Mouse (Mus musculus): Measurements from ENCODE around the gene Gm7030.
"Not testable (repeated sequence)": the region's sequence is repeated elsewhere in the genome, so short reads cannot be mapped to it uniquely, and the experiment has no call there.

Gene Gm7030

GRCm38 (mm10) chr17:36128968-36129817, at the start of gene Gm7030:
Gm7030 (minus strand) TSS chr17:36129425.
- DNase-seq: not testable (repeated sequence)

- DNase-seq: not testable (repeated sequence)
Measured at GRCm38 (mm10) chr17:36178938-36179337, 49.7 kb upstream of the Gm7030 start.

- DNase-seq: not testable (repeated sequence)
Measured at GRCm38 (mm10) chr17:36176132-36176531, 46.9 kb upstream of the Gm7030 start.

- DNase-seq: no peak
Measured at GRCm38 (mm10) chr17:36170287-36170814, 41.1 kb upstream of the Gm7030 start.

GRCm38 (mm10) chr17:36169753-36170152, 40.5 kb upstream of the Gm7030 start:
- DNase-seq: no peak

- DNase-seq: not testable (repeated sequence)
Measured at GRCm38 (mm10) chr17:36169094-36169493, 39.9 kb upstream of the Gm7030 start.

- DNase-seq: no peak
Measured at GRCm38 (mm10) chr17:36168039-36168652, 38.9 kb upstream of the Gm7030 start, which contains the start of gene Gm8909. Gm8909 (minus strand) TSS chr17:36168537.

GRCm38 (mm10) chr17:36167306-36168038, 38.2 kb upstream of the Gm7030 start:
- no peak for DNase-seq

- DNase-seq: not testable (repeated sequence)
Measured at GRCm38 (mm10) chr17:36166901-36167300, 37.7 kb upstream of the Gm7030 start.

GRCm38 (mm10) chr17:36161129-36162051, 32.2 kb upstream of the Gm7030 start:
- no peak for DNase-seq

- DNase-seq: not testable (repeated sequence)
Measured at GRCm38 (mm10) chr17:36158264-36158663, 29.0 kb upstream of the Gm7030 start.

GRCm38 (mm10) chr17:36157782-36158181, 28.6 kb upstream of the Gm7030 start:
- not testable (repeated sequence) for DNase-seq

- DNase-seq: no peak
Measured at GRCm38 (mm10) chr17:36154271-36155149, 25.3 kb upstream of the Gm7030 start.

- not testable (repeated sequence) for DNase-seq
Measured at GRCm38 (mm10) chr17:36151200-36151599, 22.0 kb upstream of the Gm7030 start.

- not testable (repeated sequence) for DNase-seq
Measured at GRCm38 (mm10) chr17:36148468-36148867, 19.2 kb upstream of the Gm7030 start.

GRCm38 (mm10) chr17:36146937-36147336, 17.7 kb upstream of the Gm7030 start:
- DNase-seq: not testable (repeated sequence)

GRCm38 (mm10) chr17:36145861-36146156, 16.6 kb upstream of the Gm7030 start:
- not testable (repeated sequence) for DNase-seq

GRCm38 (mm10) chr17:36145111-36145860, 16.1 kb upstream of the Gm7030 start:
- no peak for DNase-seq

GRCm38 (mm10) chr17:36136299-36136848, 7.1 kb upstream of the Gm7030 start:
- not testable (repeated sequence) for DNase-seq

Data from cerebellum, adult 9-10 months (tissue).